Mouse (Mus musculus): ENCODE results near the gene Prpsap1. TPM values are rescaled to one million over a fixed set of nuclear protein-coding genes. Genes with fewer than 3 reads are reported as not detected.
"Not testable (repeated sequence)": the region's sequence is repeated elsewhere in the genome, so short reads cannot be mapped to it uniquely, and the experiment has no call there.

Prpsap1 gene
- polyA plus RNA-seq, 1 experiment from 2014 or later, result 260 TPM

- Histone ChIP-seq H3K36me3 (ENCODE audit: control insufficient read depth, insufficient read depth, low read length) (no peaks in the 10 kb centered on the region), H3K9me3 (ENCODE audit: control insufficient read depth, low read length) (no peaks in the 10 kb centered on the region), H3K27ac (ENCODE audit: low read length) (peak overlapping the region; percentile 96), H3K4me2 (ENCODE audit: low read depth, low read length) (peak overlapping the region; percentile 27; the same call in 1 of the 2 replicates), H3K27me3 (replicated peaks; ENCODE audit: control insufficient read depth, insufficient read depth, low read length) (no peaks in the 10 kb centered on the region), H3K4me1 (ENCODE audit: control insufficient read depth, insufficient read depth, low read length) (peaks cover 17% of the 10 kb centered on the region; the same call in 1 of the 2 replicates), H3K4me3 (ENCODE audit: low read length) (no peak overlapping the region), H3K9ac (ENCODE audit: low read depth, low read length) (peak overlapping the region; percentile 37)
- 65% methylated on average over 9 of the region's 9 CpGs for WGBS
- ATAC-seq, result no peak
These were observed 64.0 kb downstream of the Prpsap1 start for GRCm38 (mm10) chr11:116429862-116430613.

DNA sequence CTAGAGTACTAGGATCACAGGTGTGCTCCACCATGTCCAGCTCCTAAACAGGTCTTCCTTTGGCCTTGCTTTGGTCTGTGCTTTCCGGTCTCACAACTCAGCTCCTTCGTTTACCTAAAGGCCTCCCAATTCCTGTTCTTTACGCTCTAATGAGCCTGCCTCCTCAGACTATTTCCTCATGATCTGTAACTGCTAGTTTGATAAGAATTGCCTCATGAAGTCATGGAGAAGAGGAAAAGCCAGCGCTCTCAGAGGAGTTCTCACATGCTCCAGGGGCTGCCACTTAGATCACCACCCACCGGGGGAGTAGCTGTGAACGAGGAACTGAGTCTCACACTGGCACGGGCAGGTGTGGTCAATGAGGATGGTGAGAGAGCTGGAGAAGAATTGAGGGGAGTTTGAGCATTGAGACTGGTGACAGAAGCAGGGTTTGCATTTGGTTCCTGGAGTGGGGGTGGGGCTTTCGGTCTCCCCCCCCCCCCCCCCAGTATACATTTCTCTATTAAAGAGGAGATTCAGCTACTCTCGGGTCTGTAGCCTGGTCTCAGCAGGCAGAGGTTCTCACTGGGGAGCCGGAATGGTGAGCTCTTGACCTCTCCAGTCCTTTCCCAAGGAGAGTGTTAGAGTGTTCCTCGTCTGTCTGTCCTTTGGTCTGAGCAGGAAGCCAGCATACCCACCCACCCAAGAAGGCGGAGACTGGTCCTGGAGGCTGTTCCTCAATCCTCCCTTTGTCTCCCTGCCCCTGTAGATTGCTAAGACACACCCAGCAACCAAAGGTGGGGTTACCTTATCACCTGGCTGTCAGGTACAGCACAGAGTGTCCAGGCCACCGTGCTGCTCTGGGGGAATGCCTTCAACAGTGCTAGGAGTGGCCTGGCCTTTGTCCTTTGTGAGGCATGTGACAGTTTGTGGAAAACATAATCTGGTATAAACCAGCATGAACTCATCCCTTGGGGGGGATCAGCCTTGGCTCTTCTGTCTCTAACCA lies 64.8 kb downstream of the Prpsap1 start:
- Histone ChIP-seq H3K36me3 (ENCODE audit: control insufficient read depth, insufficient read depth, low read length) (no peaks in the 10 kb centered on the region), H3K4me2 (ENCODE audit: low read depth, low read length) (peak overlapping the region; percentile 39), H3K4me1 (ENCODE audit: control insufficient read depth, insufficient read depth, low read length) (peaks cover 21% of the 10 kb centered on the region; the same call in 1 of the 2 replicates), H3K27ac (ENCODE audit: low read length) (peak overlapping the region; percentile 96), H3K27me3 (replicated peaks; ENCODE audit: control insufficient read depth, insufficient read depth, low read length) (no peaks in the 10 kb centered on the region), H3K9ac (ENCODE audit: low read depth, low read length) (peak overlapping the region; percentile 59), H3K4me3 (ENCODE audit: low read length) (peak overlapping the region; percentile 21; the same call in 1 of the 2 replicates), H3K9me3 (ENCODE audit: control insufficient read depth, low read length) (no peaks in the 10 kb centered on the region)
- ATAC-seq, result peak; percentile 83
- WGBS, result 32% methylated on average over 13 of the region's 13 CpGs

DNA sequence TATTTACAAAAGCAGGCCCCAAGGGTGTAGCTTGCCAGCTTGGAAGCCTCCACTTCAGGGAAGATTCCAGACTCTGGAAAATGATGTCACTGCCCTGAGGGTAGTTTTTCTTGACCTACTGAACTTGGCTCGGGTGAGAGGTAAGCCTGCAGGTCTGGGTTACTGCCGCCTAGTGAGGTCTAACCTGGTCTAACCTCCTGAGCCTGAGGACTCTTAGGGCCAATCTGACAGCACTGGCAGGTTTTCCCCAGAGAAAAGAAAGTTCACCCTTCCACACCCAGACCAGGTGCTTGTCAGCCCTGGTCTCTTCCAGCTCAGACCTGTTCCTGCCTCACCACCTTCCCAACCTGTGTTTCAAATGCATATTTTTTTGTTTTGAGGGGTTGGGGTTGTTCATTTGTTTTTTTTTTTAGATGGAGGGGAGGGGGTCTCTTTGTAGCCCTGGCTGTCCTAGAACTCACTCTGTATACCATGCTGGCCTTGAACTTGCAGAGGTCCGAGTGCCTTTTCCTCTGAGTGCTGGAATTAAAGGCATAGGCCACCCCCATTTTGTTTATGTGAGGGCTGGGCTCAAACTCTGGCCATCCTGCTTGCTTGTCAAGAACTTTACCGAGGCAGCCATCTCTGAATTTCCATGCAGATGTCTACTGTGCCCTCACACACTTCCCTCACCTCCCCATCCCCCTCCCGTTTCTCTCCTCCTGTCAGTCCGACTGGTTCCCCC lies 67.0 kb downstream of the Prpsap1 start:
- Histone ChIP-seq H3K9ac (ENCODE audit: low read depth, low read length) (no peak overlapping the region), H3K27ac (ENCODE audit: low read length) (no peak overlapping the region), H3K36me3 (ENCODE audit: control insufficient read depth, insufficient read depth, low read length) (no peaks in the 10 kb centered on the region), H3K4me3 (ENCODE audit: low read length) (no peak overlapping the region), H3K9me3 (ENCODE audit: control insufficient read depth, low read length) (no peaks in the 10 kb centered on the region), H3K27me3 (replicated peaks; ENCODE audit: control insufficient read depth, insufficient read depth, low read length) (no peaks in the 10 kb centered on the region), H3K4me1 (ENCODE audit: control insufficient read depth, insufficient read depth, low read length) (peaks cover 20% of the 10 kb centered on the region; the same call in 1 of the 2 replicates), H3K4me2 (ENCODE audit: low read depth, low read length) (no peak overlapping the region)
- 64% methylated on average over 6 of the region's 6 CpGs for WGBS
- no peak for ATAC-seq

GRCm38 (mm10) chr11:116426328-116426727 lies 67.7 kb downstream of the Prpsap1 start:
- H3K9ac ChIP-seq (ENCODE audit: low read depth, low read length); H3K36me3 ChIP-seq (ENCODE audit: control insufficient read depth, insufficient read depth, low read length); H3K27ac ChIP-seq (ENCODE audit: low read length); H3K4me3 ChIP-seq (ENCODE audit: low read length); H3K4me2 ChIP-seq (ENCODE audit: low read depth, low read length); ATAC-seq; H3K27me3 ChIP-seq (replicated peaks; ENCODE audit: control insufficient read depth, insufficient read depth, low read length); H3K9me3 ChIP-seq (ENCODE audit: control insufficient read depth, low read length): not testable (repeated sequence)
- WGBS, result 73% methylated on average over 11 of the region's 11 CpGs
- peaks cover 20% of the 10 kb centered on the region; the same call in 1 of the 2 replicates for H3K4me1 ChIP-seq (ENCODE audit: control insufficient read depth, insufficient read depth, low read length)

GRCm38 (mm10) chr11:116424621-116425407 lies 69.2 kb downstream of the Prpsap1 start:
- no peak for ATAC-seq
- H3K36me3 ChIP-seq (ENCODE audit: control insufficient read depth, insufficient read depth, low read length), result no peaks in the 10 kb centered on the region
- no peaks in the 10 kb centered on the region for H3K27me3 ChIP-seq (replicated peaks; ENCODE audit: control insufficient read depth, insufficient read depth, low read length)
- H3K27ac ChIP-seq (ENCODE audit: low read length), result peak overlapping the region; percentile 38; the same call in 1 of the 2 replicates
- H3K9me3 ChIP-seq (ENCODE audit: control insufficient read depth, low read length), result no peaks in the 10 kb centered on the region
- H3K4me2 ChIP-seq (ENCODE audit: low read depth, low read length), result no peak overlapping the region
- WGBS, result 49% methylated on average over 8 of the region's 8 CpGs
- H3K9ac ChIP-seq (ENCODE audit: low read depth, low read length), result no peak overlapping the region
- H3K4me1 ChIP-seq (ENCODE audit: control insufficient read depth, insufficient read depth, low read length), result peaks cover 18% of the 10 kb centered on the region
- H3K4me3 ChIP-seq (ENCODE audit: low read length), result no peak overlapping the region

DNA sequence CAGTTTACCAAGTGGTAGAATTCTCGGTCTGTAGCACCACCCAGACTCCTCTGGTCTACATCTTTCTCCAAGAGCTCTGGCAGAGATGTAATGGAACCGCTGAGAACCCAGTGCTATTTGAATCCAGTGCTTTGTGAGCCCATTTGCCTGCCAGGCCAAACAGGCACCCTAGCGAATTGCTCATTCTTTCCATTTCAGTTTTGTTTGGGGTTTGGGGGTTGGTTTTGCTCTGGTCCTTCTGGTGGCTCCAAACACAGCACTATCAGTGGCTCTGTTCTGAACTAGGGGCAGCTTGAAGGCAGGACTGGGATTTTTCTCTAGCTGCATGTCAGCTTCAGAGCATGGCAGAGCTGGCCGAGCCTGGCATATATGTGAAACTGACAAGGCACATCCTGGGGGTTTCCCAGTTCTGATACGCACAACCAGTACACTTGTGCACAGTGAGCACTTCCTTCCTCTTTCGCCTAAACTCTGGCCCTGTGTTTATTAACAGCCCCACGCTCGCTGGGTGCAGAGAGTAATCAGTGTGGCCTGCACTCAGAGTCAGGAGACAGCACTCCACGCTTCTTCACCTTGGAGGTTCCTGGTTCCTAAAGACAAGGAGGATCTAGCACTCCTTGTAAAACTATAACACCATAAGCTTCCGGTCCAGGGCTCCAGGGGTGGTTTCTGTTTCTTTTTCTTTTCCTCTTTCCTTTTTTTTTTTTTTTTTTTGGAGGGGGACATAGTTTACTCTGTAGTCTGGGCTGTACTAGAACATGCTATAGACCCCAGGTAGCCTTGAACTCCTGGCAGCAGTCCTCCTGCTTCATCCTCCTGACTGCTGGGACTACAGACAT lies 70.0 kb downstream of the Prpsap1 start:
- ATAC-seq, result no peak
- Histone ChIP-seq H3K4me2 (ENCODE audit: low read depth, low read length) (no peak overlapping the region), H3K9me3 (ENCODE audit: control insufficient read depth, low read length) (no peaks in the 10 kb centered on the region), H3K27me3 (replicated peaks; ENCODE audit: control insufficient read depth, insufficient read depth, low read length) (no peaks in the 10 kb centered on the region), H3K27ac (ENCODE audit: low read length) (peak overlapping the region; percentile 38; the same call in 1 of the 2 replicates), H3K4me1 (ENCODE audit: control insufficient read depth, insufficient read depth, low read length) (peaks cover 18% of the 10 kb centered on the region), H3K36me3 (ENCODE audit: control insufficient read depth, insufficient read depth, low read length) (no peaks in the 10 kb centered on the region), H3K4me3 (ENCODE audit: low read length) (no peak overlapping the region), H3K9ac (ENCODE audit: low read depth, low read length) (no peak overlapping the region)
- 65% methylated on average over 10 of the region's 10 CpGs for WGBS

GRCm38 (mm10) chr11:116423214-116423613 lies 70.8 kb downstream of the Prpsap1 start:
- H3K36me3 ChIP-seq (ENCODE audit: control insufficient read depth, insufficient read depth, low read length), result no peaks in the 10 kb centered on the region
- H3K9ac ChIP-seq (ENCODE audit: low read depth, low read length), result no peak overlapping the region
- H3K4me2 ChIP-seq (ENCODE audit: low read depth, low read length), result no peak overlapping the region
- no peaks in the 10 kb centered on the region for H3K27me3 ChIP-seq (replicated peaks; ENCODE audit: control insufficient read depth, insufficient read depth, low read length)
- peaks cover 21% of the 10 kb centered on the region for H3K4me1 ChIP-seq (ENCODE audit: control insufficient read depth, insufficient read depth, low read length)
- no peaks in the 10 kb centered on the region for H3K9me3 ChIP-seq (ENCODE audit: control insufficient read depth, low read length)
- no peak overlapping the region for H3K27ac ChIP-seq (ENCODE audit: low read length)
- WGBS, result 80% methylated on average over 6 of the region's 6 CpGs
- H3K4me3 ChIP-seq (ENCODE audit: low read length), result no peak overlapping the region
- ATAC-seq, result no peak

DNA sequence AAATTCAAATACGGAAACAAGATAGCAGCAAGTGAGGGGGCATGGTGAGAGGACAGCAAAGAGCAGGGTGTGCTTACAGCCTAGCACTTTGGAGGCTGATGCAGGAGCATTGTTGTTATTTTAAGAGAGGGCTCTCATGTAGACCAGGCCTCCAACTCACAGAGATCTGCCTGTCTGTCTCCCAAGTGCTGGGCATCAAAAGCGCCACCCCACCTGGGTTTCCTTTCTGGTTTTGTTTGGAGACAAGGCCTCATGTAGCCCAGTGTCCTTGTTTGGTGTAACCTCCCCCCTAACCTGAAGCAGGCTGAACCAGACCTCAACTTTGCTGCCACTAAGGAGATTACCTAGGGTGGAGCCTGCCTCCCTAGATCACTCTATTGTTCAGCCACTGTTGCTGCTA lies 71.4 kb downstream of the Prpsap1 start:
- no peak overlapping the region for H3K27ac ChIP-seq (ENCODE audit: low read length)
- H3K4me2 ChIP-seq (ENCODE audit: low read depth, low read length), result no peak overlapping the region
- H3K9me3 ChIP-seq (ENCODE audit: control insufficient read depth, low read length), result no peaks in the 10 kb centered on the region
- peaks cover 19% of the 10 kb centered on the region for H3K4me1 ChIP-seq (ENCODE audit: control insufficient read depth, insufficient read depth, low read length)
- H3K27me3 ChIP-seq (replicated peaks; ENCODE audit: control insufficient read depth, insufficient read depth, low read length), result no peaks in the 10 kb centered on the region
- no peaks in the 10 kb centered on the region for H3K36me3 ChIP-seq (ENCODE audit: control insufficient read depth, insufficient read depth, low read length)
- WGBS, result 100% methylated on average over 2 of the region's 2 CpGs
- no peak overlapping the region for H3K4me3 ChIP-seq (ENCODE audit: low read length)
- no peak for ATAC-seq
- H3K9ac ChIP-seq (ENCODE audit: low read depth, low read length), result no peak overlapping the region
